Mouse (Mus musculus) embryonic fibroblast, embryonic 13.5 days (primary cell): Measurements from ENCODE around the gene Pip4k2a.

ENCODE experiments used
- CTCF ChIP-seq: IDR thresholded peaks from 2 replicates; pipeline ENCODE4 v1.5.1; 2011; ENCODE audit warnings: mild to moderate bottlenecking, control low read depth, low read length, moderate library complexity, borderline replicate concordance; ENCODE audit not compliant: insufficient read depth
- POLR2A ChIP-seq: IDR thresholded peaks from 2 replicates; pipeline ENCODE4 v1.6.1; 2011; ENCODE audit warnings: low read depth, mild to moderate bottlenecking, control low read depth, low read length, moderate library complexity

DNA sequence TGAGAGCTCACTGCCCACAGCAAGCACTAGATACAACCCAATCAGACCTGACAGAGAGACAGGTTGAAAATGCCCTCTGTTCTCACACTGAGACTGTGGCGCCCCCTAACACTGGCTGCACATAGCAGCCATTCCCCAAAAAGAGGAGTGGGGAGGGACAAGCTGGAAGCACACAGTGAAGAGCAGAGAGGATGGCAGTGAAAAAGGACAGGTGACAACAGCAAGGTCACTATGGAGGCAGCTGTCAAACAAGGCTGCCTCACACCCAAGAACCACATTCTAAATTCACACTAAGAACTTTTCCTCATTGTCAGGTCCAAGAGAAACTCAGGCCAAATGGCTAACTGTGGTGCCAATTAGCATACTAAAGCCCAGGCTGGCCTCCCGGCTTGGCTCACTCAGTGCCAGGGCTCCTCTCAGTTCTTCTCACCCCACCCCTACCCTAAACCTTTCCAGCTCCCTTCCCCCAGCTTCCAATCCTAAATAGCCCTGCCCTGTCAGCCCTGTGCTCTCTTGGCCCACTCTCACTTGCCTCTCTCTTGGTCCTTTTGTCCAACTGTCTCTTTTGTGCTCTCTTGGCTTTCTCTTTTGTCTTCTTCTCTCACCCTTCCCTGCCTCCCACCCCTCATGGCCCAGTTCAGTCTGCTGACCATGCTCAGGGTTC lies 91.4 kb downstream of the Pip4k2a start:
- no peak for TF ChIP-seq CTCF
- no peak for TF ChIP-seq POLR2A
